Mouse (Mus musculus) neural tube, embryonic 15.5 days (tissue): ENCODE measurements at regions not wholly inside any gene's neighbourhood (a gene's known extent, or its start where the extent isn't known, plus 50 kb on each side); places are given as distances from the start of the nearest gene placed in this dataset.

Experiments
- ATAC-seq: fragments of 200-750 bp; cut with Nextera tagmentation; 2 replicates; pipeline ENCODE4 v1.8.0; 2017; ENCODE audit warnings: mild to moderate bottlenecking, moderate TSS enrichment, moderate library complexity; ENCODE audit not compliant: low FRiP score
- H3K27ac ChIP-seq: fragments of 300-500 bp; sonication (generic); replicated peaks from 2 replicates; pipeline ENCODE4 v1.5.1; 2015; ENCODE audit warnings: mild to moderate bottlenecking, inconsistent platforms
- H3K27me3 ChIP-seq: fragments of 300-500 bp; sonication (generic); replicated peaks from 2 replicates; pipeline ENCODE4 v1.6.1; 2015; ENCODE audit warnings: inconsistent platforms
- H3K36me3 ChIP-seq: fragments of 300-500 bp; sonication (generic); 2 replicates; pipeline ENCODE4 v1.6.1; 2015; ENCODE audit warnings: inconsistent platforms
- H3K4me1 ChIP-seq: fragments of 300-500 bp; sonication (generic); 2 replicates; pipeline ENCODE4 v1.6.1; 2015; ENCODE audit warnings: inconsistent platforms
- H3K4me2 ChIP-seq: fragments of 300-500 bp; sonication (generic); 2 replicates; pipeline ENCODE4 v1.6.1; 2015; ENCODE audit warnings: inconsistent platforms, mild to moderate bottlenecking, moderate library complexity
- H3K4me3 ChIP-seq: fragments of 300-500 bp; sonication (generic); replicated peaks from 2 replicates; pipeline ENCODE4 v1.5.1; 2015; ENCODE audit warnings: mild to moderate bottlenecking, inconsistent platforms
- H3K9ac ChIP-seq: fragments of 300-500 bp; sonication (generic); replicated peaks from 2 replicates; pipeline ENCODE4 v1.6.1; 2015; ENCODE audit warnings: mild to moderate bottlenecking, inconsistent platforms
- H3K9me3 ChIP-seq: fragments of 300-500 bp; sonication (generic); replicated peaks from 2 replicates; pipeline ENCODE4 v1.6.1; 2016; ENCODE audit warnings: inconsistent platforms
- WGBS: fragments of 180-500 bp; shearing (Covaris S2); methylation state at CpG from one replicate; pipeline ENCODE4 v1.1.7; 2015; ENCODE audit warnings: mixed read lengths; 5-methylcytosine and 5-hydroxymethylcytosine counted together

DNA sequence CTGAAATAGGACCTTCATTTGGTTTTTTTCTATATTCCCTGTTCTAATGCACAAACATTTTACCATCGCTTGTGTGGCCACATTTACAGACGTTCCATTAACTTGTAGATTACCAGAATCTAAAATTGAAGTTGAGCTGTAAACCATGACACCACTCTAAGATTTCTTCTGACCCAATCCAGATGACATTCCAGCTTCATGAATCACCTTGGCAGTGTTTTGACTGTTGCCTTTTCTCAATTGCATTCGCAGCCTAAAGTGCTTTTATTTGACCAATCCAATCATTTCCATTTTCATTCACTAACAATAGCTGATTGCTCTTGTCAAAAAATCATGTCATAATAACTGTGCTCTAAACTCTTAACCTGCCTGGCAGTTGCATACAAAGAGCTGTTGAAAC is 144.8 kb downstream of the Mdfic start:
- no peak overlapping the region for H3K4me2 ChIP-seq
- no peak overlapping the region for H3K9ac ChIP-seq
- H3K27ac ChIP-seq, result no peak overlapping the region
- H3K9me3 ChIP-seq, result no peaks in the 10 kb centered on the region
- no peaks in the 10 kb centered on the region for H3K4me1 ChIP-seq
- no peak overlapping the region for H3K4me3 ChIP-seq
- no peaks in the 10 kb centered on the region for H3K27me3 ChIP-seq
- no peaks in the 10 kb centered on the region for H3K36me3 ChIP-seq
- ATAC-seq, result no peak
- 81% methylated on average over 3 of the region's 3 CpGs for WGBS

DNA sequence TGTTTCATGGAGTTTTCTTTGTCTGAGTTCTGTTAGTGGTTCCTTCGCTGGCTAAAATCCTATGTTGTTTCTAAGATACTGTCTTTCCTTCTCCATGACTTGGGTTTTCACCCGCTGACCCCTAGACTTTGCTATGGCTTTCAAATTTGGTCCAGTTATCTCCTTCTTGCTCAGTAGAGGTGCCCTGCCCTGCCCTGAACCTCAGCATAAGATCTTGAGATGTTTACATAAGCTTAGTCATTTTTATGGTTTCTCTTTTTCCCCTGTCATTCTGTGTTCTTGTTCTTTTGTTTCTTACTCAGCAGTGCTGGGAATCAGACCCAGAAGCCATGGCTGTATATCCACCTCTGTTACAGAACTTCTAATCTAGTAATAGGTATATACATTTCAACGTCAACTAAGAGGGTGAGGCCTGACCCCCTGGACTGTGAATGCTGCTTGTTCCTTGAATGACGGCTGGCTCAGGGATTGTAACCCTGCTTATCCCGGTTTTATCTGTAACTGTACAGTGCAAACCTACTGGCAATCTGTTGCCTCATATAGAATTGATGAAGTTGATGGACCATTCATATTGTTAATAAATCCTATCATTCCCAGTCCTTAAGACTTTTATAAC is 161.9 kb downstream of the Mdfic start:
- no peak overlapping the region for H3K4me3 ChIP-seq
- no peaks in the 10 kb centered on the region for H3K36me3 ChIP-seq
- no peaks in the 10 kb centered on the region for H3K4me1 ChIP-seq
- H3K4me2 ChIP-seq, result no peak overlapping the region
- no peak for ATAC-seq
- H3K27ac ChIP-seq, result no peak overlapping the region
- 91% methylated on average over 5 of the region's 5 CpGs for WGBS
- H3K27me3 ChIP-seq, result no peaks in the 10 kb centered on the region
- H3K9me3 ChIP-seq, result no peaks in the 10 kb centered on the region
- no peak overlapping the region for H3K9ac ChIP-seq

DNA sequence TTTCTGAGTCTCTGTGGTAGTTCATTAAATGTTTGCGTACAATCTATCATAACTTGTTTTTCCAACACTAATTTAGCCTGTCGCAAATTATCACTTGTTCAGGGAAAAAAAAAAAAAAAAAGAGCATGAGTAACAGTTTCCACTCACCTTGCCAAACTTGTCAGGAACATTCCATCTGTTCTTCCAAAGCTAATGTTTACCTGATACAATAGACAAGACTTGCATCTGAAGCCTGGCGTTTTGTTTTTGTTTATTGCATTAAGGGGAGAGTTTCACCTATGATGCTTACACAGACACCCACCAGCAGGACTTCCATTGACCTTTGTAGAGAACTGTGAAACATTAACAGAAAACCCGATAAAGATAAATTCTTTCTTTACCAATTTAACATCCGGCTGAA is 172.6 kb downstream of the Mdfic start:
- H3K4me2 ChIP-seq, result no peak overlapping the region
- H3K4me1 ChIP-seq, result no peaks in the 10 kb centered on the region
- H3K36me3 ChIP-seq, result no peaks in the 10 kb centered on the region
- no peaks in the 10 kb centered on the region for H3K27me3 ChIP-seq
- no peak for ATAC-seq
- H3K9ac ChIP-seq, result no peak overlapping the region
- no peak overlapping the region for H3K27ac ChIP-seq
- 91% methylated on average over 5 of the region's 5 CpGs for WGBS
- H3K9me3 ChIP-seq, result no peaks in the 10 kb centered on the region
- no peak overlapping the region for H3K4me3 ChIP-seq

DNA sequence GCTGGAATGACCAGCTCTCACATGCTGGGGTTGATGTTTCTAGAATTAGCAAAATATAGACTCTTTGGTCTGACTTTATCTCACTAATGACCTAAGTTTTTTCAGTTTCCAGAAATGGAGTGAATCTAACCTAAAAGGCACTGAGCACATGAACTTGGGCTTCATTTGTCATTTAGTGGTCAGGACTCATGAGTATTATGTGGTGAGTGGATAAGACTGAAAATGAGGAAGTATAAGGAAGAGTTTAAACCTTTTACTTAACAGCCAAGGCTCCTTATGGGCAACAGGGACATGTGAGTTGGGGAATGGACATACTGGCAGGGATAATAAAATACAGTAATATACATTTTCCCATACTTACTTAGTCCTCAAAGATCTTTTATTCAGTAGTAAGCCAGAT is 180.0 kb downstream of the Mdfic start:
- Histone ChIP-seq H3K9ac (no peak overlapping the region), H3K27me3 (no peaks in the 10 kb centered on the region), H3K4me2 (no peak overlapping the region), H3K9me3 (no peaks in the 10 kb centered on the region), H3K36me3 (no peaks in the 10 kb centered on the region), H3K4me3 (no peak overlapping the region), H3K27ac (no peak overlapping the region), H3K4me1 (no peaks in the 10 kb centered on the region)
- ATAC-seq, result no peak

DNA sequence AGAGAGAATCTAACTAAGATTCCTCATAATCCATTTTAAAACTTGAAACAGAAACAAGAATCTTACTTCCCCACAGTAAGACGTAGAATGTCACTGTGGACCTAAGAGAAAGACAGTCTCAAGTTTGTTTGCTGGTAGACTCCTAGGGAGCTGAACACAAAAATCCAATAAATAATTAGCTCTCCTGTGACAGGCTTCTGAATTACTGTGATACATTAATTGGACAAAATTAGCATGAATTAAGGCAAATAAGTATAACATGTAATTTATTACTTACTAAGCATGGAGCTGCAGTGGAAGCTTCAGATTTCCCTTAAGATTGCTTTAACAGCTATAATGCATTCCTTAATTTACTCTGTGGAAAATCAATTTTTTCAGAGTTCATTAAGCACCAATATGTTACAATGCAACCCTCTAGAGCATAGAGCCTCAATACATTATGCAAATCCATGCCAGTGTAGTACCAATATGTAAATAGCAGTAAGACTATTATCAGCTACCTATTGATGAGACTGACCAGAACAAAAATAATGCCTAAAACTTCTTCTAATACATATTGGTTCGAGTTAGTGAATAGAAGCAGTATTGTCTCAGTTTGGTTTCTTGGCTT is 182.3 kb downstream of the Mdfic start:
- no peak; the same call in 1 of the 2 replicates for ATAC-seq
- Histone ChIP-seq H3K27me3 (no peaks in the 10 kb centered on the region), H3K27ac (no peak overlapping the region), H3K36me3 (no peaks in the 10 kb centered on the region), H3K4me2 (no peak overlapping the region), H3K9ac (no peak overlapping the region), H3K9me3 (no peaks in the 10 kb centered on the region), H3K4me1 (no peaks in the 10 kb centered on the region), H3K4me3 (no peak overlapping the region)
- 27% methylated on average over 2 of the region's 2 CpGs for WGBS

DNA sequence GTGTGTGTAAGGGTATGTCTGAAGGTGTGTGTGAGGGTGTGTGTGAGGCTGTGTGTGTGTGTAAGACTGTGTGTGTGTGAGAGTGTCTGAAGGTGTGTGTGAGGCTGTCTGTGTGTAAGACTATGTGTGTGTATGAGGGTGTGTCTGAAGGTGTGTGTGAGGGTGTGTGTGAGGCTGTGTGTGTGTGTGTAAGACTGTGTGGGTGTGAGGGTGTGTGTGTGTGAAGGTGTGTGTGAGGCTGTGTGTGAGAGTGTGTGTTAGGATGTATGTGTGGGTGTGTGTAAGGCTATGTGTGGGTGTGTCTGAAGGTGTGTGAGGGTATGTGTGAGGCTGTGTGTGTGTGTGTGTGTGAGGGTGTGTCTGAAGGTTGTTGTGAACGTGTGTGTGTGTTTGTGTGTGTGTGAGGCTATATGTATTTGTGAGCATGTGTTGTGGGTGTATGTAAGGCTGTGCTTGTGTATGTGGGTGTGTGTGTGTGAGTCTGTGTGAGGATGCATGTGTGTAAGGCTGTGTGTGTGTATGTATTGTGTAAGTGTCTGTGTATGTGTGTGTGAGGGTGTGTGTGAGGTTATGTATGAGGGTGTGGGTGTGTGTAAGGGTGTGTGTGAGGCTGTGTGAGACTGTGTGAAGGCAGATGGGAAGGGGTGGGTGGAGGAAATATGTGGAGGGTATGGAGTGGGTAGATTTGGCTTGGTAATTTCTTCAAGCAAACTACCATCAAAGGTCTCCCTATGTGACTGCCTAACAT is 190.1 kb downstream of the Mdfic start:
- Histone ChIP-seq H3K9ac (no peak overlapping the region), H3K27ac (no peak overlapping the region), H3K27me3 (no peaks in the 10 kb centered on the region), H3K4me2 (no peak overlapping the region), H3K4me1 (no peaks in the 10 kb centered on the region), H3K36me3 (no peaks in the 10 kb centered on the region), H3K4me3 (no peak overlapping the region), H3K9me3 (no peaks in the 10 kb centered on the region)
- ATAC-seq, result no peak; the same call in 1 of the 2 replicates
- 45% methylated on average over 1 of the region's 1 CpGs for WGBS

DNA sequence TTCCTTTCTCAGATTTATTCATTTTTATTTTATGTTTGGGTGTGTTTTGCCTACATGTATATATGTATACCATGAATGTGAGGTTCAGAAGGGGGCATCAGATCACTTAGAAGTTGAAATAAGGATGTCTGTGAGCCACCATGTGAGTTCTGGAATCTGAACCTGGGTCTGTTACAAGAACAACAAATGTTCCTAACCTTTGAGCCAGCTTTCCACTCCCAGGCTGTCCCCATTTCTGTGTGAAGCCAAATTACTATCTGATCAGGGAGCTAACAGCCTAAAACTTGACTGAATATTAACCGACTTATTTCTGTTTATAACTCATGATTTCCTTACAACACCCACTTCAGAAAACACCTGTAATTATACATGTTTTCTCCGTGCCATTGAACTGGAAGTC is 209.2 kb downstream of the Mdfic start:
- no peaks in the 10 kb centered on the region for H3K36me3 ChIP-seq
- no peak overlapping the region for H3K4me3 ChIP-seq
- H3K27ac ChIP-seq, result no peak overlapping the region
- H3K9ac ChIP-seq, result no peak overlapping the region
- no peaks in the 10 kb centered on the region for H3K4me1 ChIP-seq
- ATAC-seq, result no peak
- H3K4me2 ChIP-seq, result no peak overlapping the region
- WGBS, result 92% methylated on average over 2 of the region's 2 CpGs
- H3K27me3 ChIP-seq, result no peaks in the 10 kb centered on the region
- no peaks in the 10 kb centered on the region for H3K9me3 ChIP-seq

DNA sequence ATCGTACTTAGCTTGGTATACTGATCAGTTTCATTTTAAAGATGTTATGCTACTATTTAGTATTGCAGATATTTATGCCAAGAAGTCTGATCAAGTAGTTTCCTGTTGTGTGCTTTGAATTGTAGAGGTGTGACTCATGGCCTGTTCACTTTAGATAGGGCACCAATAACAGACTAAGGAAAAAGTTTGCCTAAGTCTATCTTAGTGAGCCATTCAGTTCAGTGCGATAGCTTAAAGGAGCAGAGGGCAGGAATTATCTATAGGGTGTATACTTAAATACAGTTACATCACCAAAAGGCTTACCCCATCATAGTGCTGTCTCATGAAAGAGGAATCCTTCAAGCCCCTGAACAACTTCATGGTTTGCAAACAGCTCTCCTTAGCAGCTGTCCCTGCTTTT is 229.8 kb downstream of the Mdfic start:
- Histone ChIP-seq H3K4me3 (no peak overlapping the region), H3K9ac (no peak overlapping the region), H3K9me3 (no peaks in the 10 kb centered on the region), H3K27ac (no peak overlapping the region), H3K4me1 (no peaks in the 10 kb centered on the region), H3K36me3 (no peaks in the 10 kb centered on the region), H3K4me2 (no peak overlapping the region), H3K27me3 (no peaks in the 10 kb centered on the region)
- 92% methylated on average over 2 of the region's 2 CpGs for WGBS
- ATAC-seq, result no peak

DNA sequence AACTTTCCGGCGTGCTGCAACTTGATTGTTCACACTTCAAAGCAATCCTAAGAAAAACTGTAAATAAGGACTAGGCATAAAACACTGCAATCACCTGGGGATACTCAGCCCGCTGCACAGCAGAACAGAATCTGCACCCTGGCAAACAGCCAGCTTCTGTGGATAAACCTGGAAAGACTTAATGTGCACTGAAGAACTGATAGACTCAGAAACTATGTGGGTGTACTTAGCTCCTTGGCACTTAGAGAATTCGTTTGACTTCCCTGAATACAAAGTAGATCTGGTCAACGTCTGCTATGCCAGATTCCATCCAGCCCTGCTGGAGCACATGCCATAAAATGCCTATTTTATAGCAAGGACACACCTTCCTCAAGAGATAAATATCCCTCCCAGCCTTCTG is 266.9 kb downstream of the Mdfic start:
- Histone ChIP-seq H3K4me3 (no peak overlapping the region), H3K9me3 (no peaks in the 10 kb centered on the region), H3K4me1 (0 out of 2 replicates have a peak, but pooled peaks cover 3% of the 10 kb centered on the region), H3K27me3 (no peaks in the 10 kb centered on the region), H3K4me2 (0 out of 2 replicates have a peak overlapping the region, but pooled peaks have one; percentile 4), H3K36me3 (no peaks in the 10 kb centered on the region), H3K9ac (no peak overlapping the region), H3K27ac (no peak overlapping the region)
- peak; percentile 63; the same call in 1 of the 2 replicates for ATAC-seq
- 22% methylated on average over 5 of the region's 5 CpGs for WGBS
